In genomic region chr16:31425508-31425907, GRCm38 (mm10) we compare ENCODE assay signal across 8 mouse cellular contexts. TPM values are rescaled to one million over a fixed set of nuclear protein-coding genes. Genes with fewer than 3 reads are reported as not detected.
DNase-seq lines count a peak whose midpoint lies in the region; ATAC-seq lines count a peak whose summit lies in the region.

No protein-coding gene starts in this region.

- peaks cover 18% of the 10 kb centered on the region for H3K4me1 ChIP-seq in embryonic facial prominence, embryonic 10.5 days

- peaks cover 36% of the 10 kb centered on the region for H3K27me3 ChIP-seq in embryonic facial prominence, embryonic 10.5 days (replicated peaks; ENCODE audit: low read depth, poor library complexity, severe bottlenecking)

- WGBS in embryonic facial prominence, embryonic 10.5 days, result 8% methylated on average over 4 of the region's 4 CpGs

- H3K4me3 ChIP-seq in embryonic facial prominence, embryonic 10.5 days, result no peak overlapping the region

- no peak overlapping the region for H3K27ac ChIP-seq in embryonic facial prominence, embryonic 10.5 days (replicated peaks)

- H3K36me3 ChIP-seq in embryonic facial prominence, embryonic 10.5 days (replicated peaks), result no peaks in the 10 kb centered on the region

- H3K9me3 ChIP-seq in embryonic facial prominence, embryonic 10.5 days, result no peaks in the 10 kb centered on the region

- peak; percentile 39 for DNase-seq in ovary, postnatal 10 days (ENCODE audit: low spot score)
- DNase-seq in ovary, adult 18-20 months (ENCODE audit: low spot score), result no peak
- peak; percentile 79 for DNase-seq in adrenal gland, postnatal 25 days
- DNase-seq in embryonic facial prominence, embryonic 10.5 days (ENCODE audit: low spot score), result peak; percentile 77
- peak; percentile 35 for DNase-seq in layer of hippocampus, adult 9-10 months (ENCODE audit: low spot score)
- DNase-seq in lung, postnatal 4 days, result peak; percentile 48 to 79
- DNase-seq in spleen, postnatal 4 days (ENCODE audit: low spot score in 2 of 2), result peak; percentile 73 to 95

- no peak for ATAC-seq in granulocyte monocyte progenitor cell, adult 5-6 weeks (replicated peaks; ENCODE audit: poor library complexity, severe bottlenecking)

RNA-seq across cellular contexts. Expression of gene Bdh1, which starts 3.4 kb away (rescaled TPM):
- total RNA-seq in adrenal gland, postnatal 25 days (2021), result 11.9 and 15.6 TPM in 2 replicates
- 12.2 and 13.4 TPM in 2 replicates for polyA plus RNA-seq in embryonic facial prominence, embryonic 10.5 days (2016; fragmentation: Nextera tagmentation; extraction: Ambion mirVana)
- 0.34 and 0.56 TPM in 2 replicates for total RNA-seq in granulocyte monocyte progenitor cell, adult 5-6 weeks (2014; fragmentation: Nextera tagmentation)
- 0.78 and 2.9 TPM in 2 replicates for total RNA-seq in granulocyte monocyte progenitor cell, adult 5-6 weeks (2017)
